Mouse (Mus musculus) lung, embryonic 16.5 days (tissue): ENCODE results near the gene Itga3. TPM values are rescaled to one million over a fixed set of nuclear protein-coding genes. Genes with fewer than 3 reads are reported as not detected.
"Not testable (repeated sequence)": the region's sequence is repeated elsewhere in the genome, so short reads cannot be mapped to it uniquely, and the experiment has no call there.

ENCODE experiments used
- ATAC-seq: fragments of 200-750 bp; cut with Nextera tagmentation; 2 replicates; pipeline ENCODE4 v1.8.0; 2017; ENCODE audit warnings: low read depth, mild to moderate bottlenecking, moderate library complexity
- H3K27ac ChIP-seq: fragments of 300-500 bp; sonication (generic); 2 replicates; pipeline ENCODE4 v1.5.1; 2014; ENCODE audit warnings: mild to moderate bottlenecking, control low read depth, low read length
- H3K27me3 ChIP-seq: fragments of 300-500 bp; sonication (generic); 2 replicates; pipeline ENCODE4 v1.6.1; 2014; ENCODE audit warnings: low read depth, low read length, mixed read lengths; ENCODE audit not compliant: control insufficient read depth, insufficient read depth
- H3K36me3 ChIP-seq: fragments of 300-500 bp; sonication (generic); 2 replicates; pipeline ENCODE4 v1.6.1; 2014; ENCODE audit warnings: low read length; ENCODE audit not compliant: control insufficient read depth, insufficient read depth
- H3K4me1 ChIP-seq: fragments of 300-500 bp; sonication (generic); replicated peaks from 2 replicates; pipeline ENCODE4 v1.6.1; 2014; ENCODE audit warnings: low read length, mixed read lengths; ENCODE audit not compliant: control insufficient read depth, insufficient read depth
- H3K4me2 ChIP-seq: fragments of 300-500 bp; sonication (generic); 2 replicates; pipeline ENCODE4 v1.6.1; 2014; ENCODE audit warnings: low read depth, low read length, control low read depth
- H3K4me3 ChIP-seq: fragments of 300-500 bp; sonication (generic); 2 replicates; pipeline ENCODE4 v1.5.1; 2014; ENCODE audit warnings: mild to moderate bottlenecking, low read length, control low read depth
- H3K9ac ChIP-seq: fragments of 300-500 bp; sonication (generic); 2 replicates; pipeline ENCODE4 v1.6.1; 2014; ENCODE audit warnings: low read length, control low read depth
- H3K9me3 ChIP-seq: fragments of 300-500 bp; sonication (generic); 2 replicates; pipeline ENCODE4 v1.6.1; 2016; ENCODE audit warnings: low read length; ENCODE audit not compliant: control insufficient read depth
- WGBS: fragments of 180-500 bp; shearing (Covaris S2); extraction: QIAGEN DNeasy Blood & Tissue Kit; methylation state at CpG from one replicate; pipeline ENCODE4 v1.1.7; 2014; 5-methylcytosine and 5-hydroxymethylcytosine counted together
- polyA plus RNA-seq: library from polyadenylated mRNA; unstranded; fragments of >200 nt; fragmentation: Nextera tagmentation; extraction: Ambion mirVana; gene quantifications from 2 replicates; pipeline ENCODE4 v1.2.1, GENCODE M21; 2015

Gene Itga3
- polyA plus RNA-seq, 1 experiment from 2014 or later: 23.3 TPM

GRCm38 (mm10) chr11:95015484-95015883 lies 61.1 kb downstream of the Itga3 start:
- H3K36me3 ChIP-seq: 0 out of 2 replicates have a peak, but pooled peaks cover 6% of the 10 kb centered on the region
- no peak overlapping the region for H3K9ac ChIP-seq
- H3K27me3 ChIP-seq: no peaks in the 10 kb centered on the region
- peaks cover 7% of the 10 kb centered on the region for H3K4me1 ChIP-seq
- no peak for ATAC-seq
- no peak overlapping the region for H3K27ac ChIP-seq
- no peaks in the 10 kb centered on the region for H3K9me3 ChIP-seq
- no peak overlapping the region for H3K4me3 ChIP-seq
- WGBS: 62% methylated on average over 3 of the region's 3 CpGs
- no peak overlapping the region for H3K4me2 ChIP-seq

GRCm38 (mm10) chr11:95012487-95012886 lies 64.1 kb downstream of the Itga3 start:
- 26% methylated on average over 3 of the region's 3 CpGs for WGBS
- H3K27ac ChIP-seq: no peak overlapping the region
- no peaks in the 10 kb centered on the region for H3K27me3 ChIP-seq
- ATAC-seq: no peak
- H3K4me3 ChIP-seq: no peak overlapping the region
- H3K4me2 ChIP-seq: no peak overlapping the region
- H3K9ac ChIP-seq: no peak overlapping the region
- no peaks in the 10 kb centered on the region for H3K36me3 ChIP-seq
- H3K9me3 ChIP-seq: no peaks in the 10 kb centered on the region
- peaks cover 20% of the 10 kb centered on the region for H3K4me1 ChIP-seq

- H3K4me1 ChIP-seq: peaks cover 24% of the 10 kb centered on the region
- H3K4me3 ChIP-seq: no peak overlapping the region
- H3K36me3 ChIP-seq: no peaks in the 10 kb centered on the region
- ATAC-seq: no peak
- WGBS: 43% methylated on average over 3 of the region's 3 CpGs
- H3K4me2 ChIP-seq: no peak overlapping the region; the same call in 1 of the 2 replicates
- H3K9ac ChIP-seq: no peak overlapping the region
- H3K27ac ChIP-seq: no peak overlapping the region
- H3K9me3 ChIP-seq: no peaks in the 10 kb centered on the region
- no peaks in the 10 kb centered on the region for H3K27me3 ChIP-seq
These were observed 64.5 kb downstream of the Itga3 start for GRCm38 (mm10) chr11:95012075-95012474.

- Histone ChIP-seq H3K27me3 (no peaks in the 10 kb centered on the region), H3K9me3 (no peaks in the 10 kb centered on the region), H3K4me1 (peaks cover 28% of the 10 kb centered on the region), H3K36me3 (no peaks in the 10 kb centered on the region), H3K4me2 (peak overlapping the region; percentile 37), H3K27ac (no peak overlapping the region), H3K9ac (0 out of 2 replicates have a peak overlapping the region, but pooled peaks have one; percentile 36), H3K4me3 (peak overlapping the region; percentile 20; the same call in 1 of the 2 replicates)
- no peak for ATAC-seq
- 23% methylated on average over 1 of the region's 1 CpGs for WGBS
These were observed 65.2 kb downstream of the Itga3 start for GRCm38 (mm10) chr11:95011416-95011815.

- ATAC-seq, H3K27me3 ChIP-seq, H3K36me3 ChIP-seq, H3K27ac ChIP-seq, H3K9me3 ChIP-seq: not testable (repeated sequence)
- H3K4me1 ChIP-seq: peaks cover 33% of the 10 kb centered on the region
- H3K9ac ChIP-seq: peak overlapping the region; percentile 5; the same call in 1 of the 2 replicates
- peak overlapping the region; percentile 73 for H3K4me3 ChIP-seq
- 7% methylated on average over 4 of the region's 4 CpGs for WGBS
- peak overlapping the region; percentile 92 for H3K4me2 ChIP-seq
These were observed 65.7 kb downstream of the Itga3 start for GRCm38 (mm10) chr11:95010841-95011403.

GRCm38 (mm10) chr11:95010141-95010739 lies 66.4 kb downstream of the Itga3 start:
- peak; percentile 13; the same call in 1 of the 2 replicates for ATAC-seq

GRCm38 (mm10) chr11:95009629-95010014 lies 67.0 kb downstream of the Itga3 start, which contains the start of gene Samd14:
Samd14 (plus strand) TSS chr11:95009879.
- no peaks in the 10 kb centered on the region for H3K9me3 ChIP-seq
- H3K27ac ChIP-seq: peak within 1 kb of the TSS; percentile 94
- peaks cover 3% of the 10 kb centered on the region for H3K36me3 ChIP-seq
- H3K9ac ChIP-seq: peak within 1 kb of the TSS; percentile 82
- peak within 1 kb of the TSS; percentile 73 for H3K4me3 ChIP-seq
- H3K27me3 ChIP-seq: no peaks in the 10 kb centered on the region
- WGBS: under 1% methylated on average over 29 of the region's 32 CpGs
- ATAC-seq: peak; percentile 66
- H3K4me1 ChIP-seq: peaks cover 33% of the 10 kb centered on the region
- peak within 1 kb of the TSS; percentile 92 for H3K4me2 ChIP-seq

More at GRCm38 (mm10) chr11:95010141-95010739, 66.4 kb downstream of the Itga3 start:
- WGBS: under 1% methylated on average over 37 of the region's 40 CpGs
- no peaks in the 10 kb centered on the region for H3K9me3 ChIP-seq
- H3K27ac ChIP-seq: peak overlapping the region; percentile 94
- H3K27me3 ChIP-seq: no peaks in the 10 kb centered on the region
- H3K4me3 ChIP-seq: peak overlapping the region; percentile 73
- H3K9ac ChIP-seq: peak overlapping the region; percentile 82
- H3K4me2 ChIP-seq: peak overlapping the region; percentile 92
- peaks cover 33% of the 10 kb centered on the region for H3K4me1 ChIP-seq
- peaks cover 3% of the 10 kb centered on the region; the same call in 1 of the 2 replicates for H3K36me3 ChIP-seq

GRCm38 (mm10) chr11:95008661-95009628 lies 67.7 kb downstream of the Itga3 start:
- peak overlapping the region; percentile 92 for H3K4me2 ChIP-seq
- H3K9ac ChIP-seq: peak overlapping the region; percentile 82
- peaks cover 3% of the 10 kb centered on the region for H3K36me3 ChIP-seq
- no peaks in the 10 kb centered on the region for H3K9me3 ChIP-seq
- peaks cover 33% of the 10 kb centered on the region for H3K4me1 ChIP-seq
- peak overlapping the region; percentile 73 for H3K4me3 ChIP-seq
- H3K27me3 ChIP-seq: no peaks in the 10 kb centered on the region
- ATAC-seq: peak; percentile 49
- WGBS: 26% methylated on average over 15 of the region's 15 CpGs
- peak overlapping the region; percentile 94 for H3K27ac ChIP-seq

- H3K4me2 ChIP-seq: no peak overlapping the region; the same call in 1 of the 2 replicates
- H3K27ac ChIP-seq: no peak overlapping the region
- no peak overlapping the region for H3K9ac ChIP-seq
- peaks cover 10% of the 10 kb centered on the region for H3K36me3 ChIP-seq
- no peak for ATAC-seq
- peaks cover 33% of the 10 kb centered on the region for H3K4me1 ChIP-seq
- no peak overlapping the region for H3K4me3 ChIP-seq
- no peaks in the 10 kb centered on the region for H3K27me3 ChIP-seq
- no peaks in the 10 kb centered on the region for H3K9me3 ChIP-seq
- WGBS: 46% methylated on average over 3 of the region's 3 CpGs
These were observed 69.2 kb downstream of the Itga3 start for GRCm38 (mm10) chr11:95007418-95007817.
